Mouse (Mus musculus): Measurements from ENCODE around the gene Lmna. TPM values are rescaled to one million over a fixed set of nuclear protein-coding genes. Genes with fewer than 3 reads are reported as not detected.

Gene Lmna
- total RNA-seq, 4 experiments from 2014 or later, result 112 to 127 (median 118) TPM

GRCm38 (mm10) chr3:88539397-88539796, 29.6 kb upstream of the Lmna start:
- no peak for DNase-seq (ENCODE audit: low spot score)

- DNase-seq (ENCODE audit: low spot score), result no peak
Observed at GRCm38 (mm10) chr3:88538271-88539145, 28.8 kb upstream of the Lmna start.

GRCm38 (mm10) chr3:88537146-88537545, 27.4 kb upstream of the Lmna start:
- DNase-seq (ENCODE audit: low spot score), result no peak

- DNase-seq (ENCODE audit: low spot score), result peak; percentile 80
Observed at GRCm38 (mm10) chr3:88536103-88536930, 26.6 kb upstream of the Lmna start.

- DNase-seq (ENCODE audit: low spot score), result no peak
Observed at GRCm38 (mm10) chr3:88535527-88535926, 25.8 kb upstream of the Lmna start.

- DNase-seq (ENCODE audit: low spot score), result no peak
Observed at GRCm38 (mm10) chr3:88535005-88535404, 25.2 kb upstream of the Lmna start.

GRCm38 (mm10) chr3:88533706-88534105, 23.9 kb upstream of the Lmna start:
- no peak for DNase-seq (ENCODE audit: low spot score)

GRCm38 (mm10) chr3:88532689-88533511, 23.1 kb upstream of the Lmna start:
- no peak for DNase-seq (ENCODE audit: low spot score)

- no peak for DNase-seq (ENCODE audit: low spot score)
Observed at GRCm38 (mm10) chr3:88532299-88532674, 22.5 kb upstream of the Lmna start, which contains the start of gene Mex3a. TSS of gene Mex3a (plus strand) at chr3:88532395.

GRCm38 (mm10) chr3:88531348-88532298, 21.9 kb upstream of the Lmna start:
- DNase-seq (ENCODE audit: low spot score), result peak; percentile 86

GRCm38 (mm10) chr3:88530082-88530864, 20.5 kb upstream of the Lmna start:
- no peak for DNase-seq (ENCODE audit: low spot score)

GRCm38 (mm10) chr3:88529204-88530000, 19.6 kb upstream of the Lmna start:
- no peak for DNase-seq (ENCODE audit: low spot score)

- DNase-seq (ENCODE audit: low spot score), result no peak
Observed at GRCm38 (mm10) chr3:88528646-88529045, 18.9 kb upstream of the Lmna start.

- DNase-seq (ENCODE audit: low spot score), result no peak
Observed at GRCm38 (mm10) chr3:88527565-88527964, 17.8 kb upstream of the Lmna start.

GRCm38 (mm10) chr3:88526157-88527131, 16.7 kb upstream of the Lmna start:
- peak; percentile 80 for DNase-seq (ENCODE audit: low spot score)

GRCm38 (mm10) chr3:88525021-88525420, 15.3 kb upstream of the Lmna start:
- DNase-seq (ENCODE audit: low spot score), result no peak

- DNase-seq (ENCODE audit: low spot score), result no peak
Observed at GRCm38 (mm10) chr3:88523027-88523426, 13.3 kb upstream of the Lmna start.

Data from heart, adult 8-10 months (tissue).